Mouse (Mus musculus) limb, embryonic 13.5 days (tissue): Measurements from ENCODE around the gene Tes. TPM values are rescaled to one million over a fixed set of nuclear protein-coding genes. Genes with fewer than 3 reads are reported as not detected.
A peak's percentile ranks its signal among the peaks of the same experiment; 100 is the strongest.
"Not testable (repeated sequence)": the region's sequence is repeated elsewhere in the genome, so short reads cannot be mapped to it uniquely, and the experiment has no call there.

Experiments
- ATAC-seq: fragments of 200-750 bp; cut with Nextera tagmentation; 2 replicates; pipeline ENCODE4 v1.8.0; 2017; ENCODE audit warnings: low read depth, moderate number of reproducible peaks, moderate TSS enrichment; ENCODE audit not compliant: low FRiP score
- H3K27ac ChIP-seq: fragments of 300-500 bp; sonication (generic); 2 replicates; pipeline ENCODE4 v1.5.1; 2015; ENCODE audit warnings: inconsistent platforms, mild to moderate bottlenecking, moderate library complexity
- H3K27me3 ChIP-seq: fragments of 300-500 bp; sonication (generic); 2 replicates; pipeline ENCODE4 v1.6.1; 2015; ENCODE audit warnings: mild to moderate bottlenecking, inconsistent platforms
- H3K36me3 ChIP-seq: fragments of 300-500 bp; sonication (generic); 2 replicates; pipeline ENCODE4 v1.6.1; 2015; ENCODE audit warnings: inconsistent platforms, mild to moderate bottlenecking, moderate library complexity
- H3K4me1 ChIP-seq: fragments of 300-500 bp; sonication (generic); 2 replicates; pipeline ENCODE4 v1.6.1; 2015; ENCODE audit warnings: inconsistent platforms
- H3K4me2 ChIP-seq: fragments of 300-500 bp; sonication (generic); replicated peaks from 2 replicates; pipeline ENCODE4 v1.6.1; 2015; ENCODE audit warnings: inconsistent platforms, mild to moderate bottlenecking, moderate library complexity
- H3K4me3 ChIP-seq: fragments of 300-500 bp; sonication (generic); 2 replicates; pipeline ENCODE4 v1.5.1; 2015; ENCODE audit warnings: moderate library complexity, mild to moderate bottlenecking, inconsistent platforms
- H3K9ac ChIP-seq: fragments of 300-500 bp; sonication (generic); 2 replicates; pipeline ENCODE4 v1.6.1; 2015; ENCODE audit warnings: mild to moderate bottlenecking, inconsistent platforms
- H3K9me3 ChIP-seq: fragments of 300-500 bp; sonication (generic); 2 replicates; pipeline ENCODE4 v1.6.1; 2016; ENCODE audit warnings: inconsistent platforms
- WGBS: fragments of 180-500 bp; shearing (Covaris S2); methylation state at CpG from one replicate; pipeline ENCODE4 v1.1.7; 2015; 5-methylcytosine and 5-hydroxymethylcytosine counted together
- polyA plus RNA-seq: library from polyadenylated mRNA; unstranded; fragments of >200 nt; fragmentation: Nextera tagmentation; extraction: Ambion mirVana; gene quantifications from 2 replicates; pipeline ENCODE4 v1.2.1, GENCODE M21; 2015

The Tes gene
- polyA plus RNA-seq, 1 experiment from 2014 or later, result 96.8 TPM

- no peak overlapping the region for H3K4me2 ChIP-seq
- H3K4me1 ChIP-seq, result peaks cover 4% of the 10 kb centered on the region; the same call in 1 of the 2 replicates
- no peak overlapping the region for H3K4me3 ChIP-seq
- ATAC-seq, result no peak
- no peak overlapping the region for H3K27ac ChIP-seq
- no peaks in the 10 kb centered on the region for H3K36me3 ChIP-seq
- H3K27me3 ChIP-seq, result no peaks in the 10 kb centered on the region
- no peaks in the 10 kb centered on the region for H3K9me3 ChIP-seq
- H3K9ac ChIP-seq, result no peak overlapping the region
- WGBS, result 76% methylated on average over 2 of the region's 2 CpGs
Observed at GRCm38 (mm10) chr6:17060154-17060553, 4.8 kb upstream of the Tes start.

GRCm38 (mm10) chr6:17061826-17062225, 3.1 kb upstream of the Tes start:
- WGBS, result 83% methylated on average over 4 of the region's 4 CpGs
- H3K36me3 ChIP-seq, H3K9ac ChIP-seq, ATAC-seq, H3K9me3 ChIP-seq, H3K4me2 ChIP-seq, H3K4me3 ChIP-seq, H3K27ac ChIP-seq, H3K27me3 ChIP-seq: not testable (repeated sequence)
- H3K4me1 ChIP-seq, result peaks cover 13% of the 10 kb centered on the region

GRCm38 (mm10) chr6:17062366-17062765, 2.6 kb upstream of the Tes start:
- WGBS, result 85% methylated on average over 6 of the region's 6 CpGs
- H3K27ac ChIP-seq, result no peak overlapping the region

GRCm38 (mm10) chr6:17065791-17066169, 831 bp downstream of the Tes start:
- H3K27ac ChIP-seq, result peak overlapping the region; percentile 28; the same call in 1 of the 2 replicates

More at GRCm38 (mm10) chr6:17062366-17062765, 2.6 kb upstream of the Tes start:
- Histone ChIP-seq H3K9ac (no peak overlapping the region), H3K36me3 (no peaks in the 10 kb centered on the region), H3K4me1 (peaks cover 13% of the 10 kb centered on the region), H3K4me3 (no peak overlapping the region), H3K4me2 (no peak overlapping the region), H3K27me3 (no peaks in the 10 kb centered on the region), H3K9me3 (no peaks in the 10 kb centered on the region)
- ATAC-seq, result no peak

GRCm38 (mm10) chr6:17066211-17066940, 1.4 kb downstream of the Tes start:
- WGBS, result 60% methylated on average over 11 of the region's 11 CpGs
- peaks cover 20% of the 10 kb centered on the region for H3K4me1 ChIP-seq
- H3K27ac ChIP-seq, result no peak overlapping the region
- ATAC-seq, result no peak
- H3K4me2 ChIP-seq, result peak overlapping the region; percentile 90
- 0 out of 2 replicates have a peak overlapping the region, but pooled peaks have one; percentile 39 for H3K9ac ChIP-seq
- no peaks in the 10 kb centered on the region for H3K9me3 ChIP-seq
- peak overlapping the region; percentile 84 for H3K4me3 ChIP-seq
- H3K36me3 ChIP-seq, result 0 out of 2 replicates have a peak, but pooled peaks cover 8% of the 10 kb centered on the region
- no peaks in the 10 kb centered on the region for H3K27me3 ChIP-seq

More at GRCm38 (mm10) chr6:17065791-17066169, 831 bp downstream of the Tes start:
- Histone ChIP-seq H3K4me1 (peaks cover 20% of the 10 kb centered on the region), H3K9ac (peak overlapping the region; percentile 91), H3K36me3 (0 out of 2 replicates have a peak, but pooled peaks cover 8% of the 10 kb centered on the region), H3K4me2 (peak overlapping the region; percentile 90), H3K4me3 (peak overlapping the region; percentile 84), H3K9me3 (no peaks in the 10 kb centered on the region), H3K27me3 (no peaks in the 10 kb centered on the region)
- ATAC-seq, result no peak; the same call in 1 of the 2 replicates
- 3% methylated on average over 12 of the region's 12 CpGs for WGBS

- no peak for ATAC-seq
Observed at GRCm38 (mm10) chr6:17071899-17072298, 7.0 kb downstream of the Tes start.

GRCm38 (mm10) chr6:17072338-17072737, 7.4 kb downstream of the Tes start:
- Histone ChIP-seq H3K27me3 (no peaks in the 10 kb centered on the region), H3K4me2 (no peak overlapping the region), H3K4me1 (peaks cover 12% of the 10 kb centered on the region), H3K9me3 (no peaks in the 10 kb centered on the region), H3K9ac (no peak overlapping the region), H3K27ac (no peak overlapping the region), H3K4me3 (no peak overlapping the region), H3K36me3 (0 out of 2 replicates have a peak, but pooled peaks cover 8% of the 10 kb centered on the region)
- 74% methylated on average over 5 of the region's 5 CpGs for WGBS
- no peak for ATAC-seq

More at GRCm38 (mm10) chr6:17071899-17072298, 7.0 kb downstream of the Tes start:
- no peak overlapping the region for H3K4me3 ChIP-seq
- whole genome bisulfite sequencing, result 84% methylated on average over 3 of the region's 3 CpGs
- peaks cover 12% of the 10 kb centered on the region; the same call in 1 of the 2 replicates for H3K4me1 ChIP-seq
- no peak overlapping the region for H3K4me2 ChIP-seq
- H3K27me3 ChIP-seq, result no peaks in the 10 kb centered on the region
- no peak overlapping the region for H3K9ac ChIP-seq
- 0 out of 2 replicates have a peak, but pooled peaks cover 8% of the 10 kb centered on the region for H3K36me3 ChIP-seq
- no peaks in the 10 kb centered on the region for H3K9me3 ChIP-seq
- H3K27ac ChIP-seq, result no peak overlapping the region

GRCm38 (mm10) chr6:17072763-17073484, 8.0 kb downstream of the Tes start:
- no peak for ATAC-seq
- no peak overlapping the region for H3K9ac ChIP-seq
- no peak overlapping the region for H3K4me3 ChIP-seq
- H3K27me3 ChIP-seq, result no peaks in the 10 kb centered on the region
- no peak overlapping the region for H3K4me2 ChIP-seq
- 0 out of 2 replicates have a peak, but pooled peaks cover 8% of the 10 kb centered on the region for H3K36me3 ChIP-seq
- 52% methylated on average over 7 of the region's 7 CpGs for WGBS
- no peaks in the 10 kb centered on the region for H3K9me3 ChIP-seq
- H3K4me1 ChIP-seq, result peaks cover 13% of the 10 kb centered on the region
- H3K27ac ChIP-seq, result no peak overlapping the region

- no peaks in the 10 kb centered on the region for H3K36me3 ChIP-seq
- H3K4me2 ChIP-seq, result no peak overlapping the region
- H3K9me3 ChIP-seq, result no peaks in the 10 kb centered on the region
- peaks cover 34% of the 10 kb centered on the region for H3K4me1 ChIP-seq
- H3K9ac ChIP-seq, result no peak overlapping the region
- ATAC-seq, result no peak
- H3K27ac ChIP-seq, result no peak overlapping the region
- 89% methylated on average over 9 of the region's 9 CpGs for WGBS
- no peak overlapping the region for H3K4me3 ChIP-seq
- no peaks in the 10 kb centered on the region for H3K27me3 ChIP-seq
Observed at GRCm38 (mm10) chr6:17077270-17077669, 12.3 kb downstream of the Tes start.

GRCm38 (mm10) chr6:17077720-17078119, 12.8 kb downstream of the Tes start:
- no peaks in the 10 kb centered on the region for H3K27me3 ChIP-seq
- peaks cover 30% of the 10 kb centered on the region for H3K4me1 ChIP-seq
- H3K27ac ChIP-seq, result 0 out of 2 replicates have a peak overlapping the region, but pooled peaks have one; percentile 33
- H3K4me3 ChIP-seq, result no peak overlapping the region
- H3K4me2 ChIP-seq, result no peak overlapping the region
- 47% methylated on average over 3 of the region's 3 CpGs for WGBS
- ATAC-seq, result no peak
- no peaks in the 10 kb centered on the region for H3K9me3 ChIP-seq
- no peak overlapping the region for H3K9ac ChIP-seq
- no peaks in the 10 kb centered on the region for H3K36me3 ChIP-seq

GRCm38 (mm10) chr6:17079304-17079703, 14.4 kb downstream of the Tes start:
- no peak overlapping the region for H3K9ac ChIP-seq
- no peaks in the 10 kb centered on the region for H3K36me3 ChIP-seq
- H3K9me3 ChIP-seq, result no peaks in the 10 kb centered on the region
- H3K4me2 ChIP-seq, result 0 out of 2 replicates have a peak overlapping the region, but pooled peaks have one; percentile 16
- H3K27me3 ChIP-seq, result no peaks in the 10 kb centered on the region
- 0 out of 2 replicates have a peak, but pooled peaks have one; percentile 17 for ATAC-seq
- no peak overlapping the region for H3K4me3 ChIP-seq
- H3K4me1 ChIP-seq, result peaks cover 34% of the 10 kb centered on the region
- H3K27ac ChIP-seq, result no peak overlapping the region
- 28% methylated on average over 5 of the region's 5 CpGs for WGBS

- ATAC-seq, result no peak
- Histone ChIP-seq H3K9me3 (no peaks in the 10 kb centered on the region), H3K4me1 (peaks cover 34% of the 10 kb centered on the region), H3K27ac (no peak overlapping the region), H3K4me3 (no peak overlapping the region), H3K27me3 (no peaks in the 10 kb centered on the region), H3K4me2 (no peak overlapping the region), H3K9ac (no peak overlapping the region), H3K36me3 (no peaks in the 10 kb centered on the region)
- WGBS, result 61% methylated on average over 5 of the region's 5 CpGs
Observed at GRCm38 (mm10) chr6:17079826-17080225, 14.9 kb downstream of the Tes start.
